Mouse (Mus musculus): ENCODE measurements at regions not wholly inside any gene's neighbourhood (a gene's known extent, or its start where the extent isn't known, plus 50 kb on each side); places are given as distances from the start of the nearest gene placed in this dataset.

- no peak for TF ChIP-seq CTCF (IDR thresholded peaks at IDR 0.05; ENCODE audit: low read depth)
- Histone ChIP-seq H3K4me3 (ENCODE audit: low read length) (no peak overlapping the region), H3K27me3 (ENCODE audit: insufficient read depth, low read length) (no peaks in the 10 kb centered on the region), H3K9ac (replicated peaks; ENCODE audit: low read length) (no peak overlapping the region; the same call in 1 of the 2 replicates), H3K36me3 (ENCODE audit: insufficient read depth, low read length) (no peaks in the 10 kb centered on the region), H3K9me3 (ENCODE audit: low read length) (no peaks in the 10 kb centered on the region), H3K4me2 (ENCODE audit: low read depth, low read length) (peak overlapping the region; percentile 43), H3K27ac (no peak overlapping the region), H3K4me1 (ENCODE audit: insufficient read depth, low read length) (no peaks in the 10 kb centered on the region)
- DNase-seq (ENCODE audit: low spot score) (no peak), ATAC-seq (peak; percentile 9; the same call in 1 of the 2 replicates)
- WGBS, result 45% methylated on average over 5 of the region's 5 CpGs
Observed at GRCm38 (mm10) chr9:89827564-89827963, 82.1 kb upstream of the Rasgrf1 start.

GRCm38 (mm10) chr9:89826712-89827548, 82.8 kb upstream of the Rasgrf1 start:
- Histone ChIP-seq H3K27me3 (ENCODE audit: insufficient read depth, low read length) (no peaks in the 10 kb centered on the region), H3K36me3 (ENCODE audit: insufficient read depth, low read length) (no peaks in the 10 kb centered on the region), H3K9ac (replicated peaks; ENCODE audit: low read length) (no peak overlapping the region; the same call in none of the 2 replicates), H3K4me1 (ENCODE audit: insufficient read depth, low read length) (0 out of 2 replicates have a peak, but pooled peaks cover 5% of the 10 kb centered on the region), H3K9me3 (ENCODE audit: low read length) (no peaks in the 10 kb centered on the region), H3K4me2 (ENCODE audit: low read depth, low read length) (peak overlapping the region; percentile 43), H3K4me3 (ENCODE audit: low read length) (peak overlapping the region; percentile 11; the same call in 1 of the 2 replicates), H3K27ac (no peak overlapping the region)
- TF ChIP-seq CTCF (IDR thresholded peaks at IDR 0.05; ENCODE audit: low read depth), result peak; percentile 90
- DNase-seq (ENCODE audit: low spot score) (peak; percentile 92), ATAC-seq (peak; percentile 90)
- WGBS, result 33% methylated on average over 24 of the region's 24 CpGs

GRCm38 (mm10) chr9:89821853-89822243, 83.6 kb upstream of the Ankrd34c start:
- Histone ChIP-seq H3K27me3 (ENCODE audit: insufficient read depth, low read length) (no peaks in the 10 kb centered on the region), H3K4me2 (ENCODE audit: low read depth, low read length) (no peak overlapping the region), H3K9ac (replicated peaks; ENCODE audit: low read length) (no peak overlapping the region), H3K36me3 (ENCODE audit: insufficient read depth, low read length) (no peaks in the 10 kb centered on the region), H3K9me3 (ENCODE audit: low read length) (no peaks in the 10 kb centered on the region), H3K27ac (peak overlapping the region; percentile 34; the same call in 1 of the 2 replicates), H3K4me1 (ENCODE audit: insufficient read depth, low read length) (0 out of 2 replicates have a peak, but pooled peaks cover 7% of the 10 kb centered on the region), H3K4me3 (ENCODE audit: low read length) (no peak overlapping the region)
- ATAC-seq (peak; percentile 68), DNase-seq (ENCODE audit: low spot score) (no peak)
- TF ChIP-seq CTCF (IDR thresholded peaks at IDR 0.05; ENCODE audit: low read depth), result no peak
- WGBS, result 63% methylated on average over 4 of the region's 4 CpGs

GRCm38 (mm10) chr9:89821109-89821852, 83.0 kb upstream of the Ankrd34c start:
- Histone ChIP-seq H3K9me3 (ENCODE audit: low read length) (no peaks in the 10 kb centered on the region), H3K36me3 (ENCODE audit: insufficient read depth, low read length) (no peaks in the 10 kb centered on the region), H3K27ac (peak overlapping the region; percentile 64), H3K9ac (replicated peaks; ENCODE audit: low read length) (0 out of 2 replicates have a peak overlapping the region, but pooled peaks have one; percentile 21), H3K4me2 (ENCODE audit: low read depth, low read length) (no peak overlapping the region), H3K4me3 (ENCODE audit: low read length) (no peak overlapping the region), H3K27me3 (ENCODE audit: insufficient read depth, low read length) (no peaks in the 10 kb centered on the region), H3K4me1 (ENCODE audit: insufficient read depth, low read length) (0 out of 2 replicates have a peak, but pooled peaks cover 7% of the 10 kb centered on the region)
- 34% methylated on average over 20 of the region's 20 CpGs for WGBS
- ATAC-seq, result peak; percentile 81
- DNase-seq (ENCODE audit: low spot score), result peak; percentile 63
- TF ChIP-seq CTCF (IDR thresholded peaks at IDR 0.05; ENCODE audit: low read depth), result no peak

GRCm38 (mm10) chr9:89813616-89814318, 75.5 kb upstream of the Ankrd34c start:
- no peaks in the 10 kb centered on the region for H3K36me3 ChIP-seq (ENCODE audit: insufficient read depth, low read length)
- H3K4me3 ChIP-seq (ENCODE audit: low read length), result no peak overlapping the region
- ATAC-seq (peak; percentile 69), DNase-seq (ENCODE audit: low spot score) (no peak)
- H3K9ac ChIP-seq (replicated peaks; ENCODE audit: low read length), result no peak overlapping the region
- H3K9me3 ChIP-seq (ENCODE audit: low read length), result no peaks in the 10 kb centered on the region
- TF ChIP-seq CTCF (IDR thresholded peaks at IDR 0.05; ENCODE audit: low read depth), result peak; percentile 16; the same call in 1 of the 2 replicates
- no peaks in the 10 kb centered on the region for H3K27me3 ChIP-seq (ENCODE audit: insufficient read depth, low read length)
- H3K27ac ChIP-seq, result no peak overlapping the region
- no peak overlapping the region for H3K4me2 ChIP-seq (ENCODE audit: low read depth, low read length)
- H3K4me1 ChIP-seq (ENCODE audit: insufficient read depth, low read length), result no peaks in the 10 kb centered on the region
- 32% methylated on average over 8 of the region's 8 CpGs for WGBS

GRCm38 (mm10) chr9:89807381-89807780, 69.1 kb upstream of the Ankrd34c start:
- DNase-seq (ENCODE audit: low spot score) (no peak), ATAC-seq (peak; percentile 25; the same call in 1 of the 2 replicates)
- 42% methylated on average over 6 of the region's 6 CpGs for WGBS
- no peaks in the 10 kb centered on the region for H3K9me3 ChIP-seq (ENCODE audit: low read length)
- H3K27ac ChIP-seq, result no peak overlapping the region
- no peak overlapping the region for H3K4me3 ChIP-seq (ENCODE audit: low read length)
- no peaks in the 10 kb centered on the region for H3K4me1 ChIP-seq (ENCODE audit: insufficient read depth, low read length)
- H3K9ac ChIP-seq (replicated peaks; ENCODE audit: low read length), result no peak overlapping the region
- H3K27me3 ChIP-seq (ENCODE audit: insufficient read depth, low read length), result no peaks in the 10 kb centered on the region
- TF ChIP-seq CTCF (IDR thresholded peaks at IDR 0.05; ENCODE audit: low read depth), result no peak
- H3K36me3 ChIP-seq (ENCODE audit: insufficient read depth, low read length), result no peaks in the 10 kb centered on the region
- H3K4me2 ChIP-seq (ENCODE audit: low read depth, low read length), result no peak overlapping the region
